Mouse (Mus musculus): Measurements from ENCODE around the gene Pde4dip. TPM values are rescaled to one million over a fixed set of nuclear protein-coding genes. Genes with fewer than 3 reads are reported as not detected.

Pde4dip gene
- total RNA-seq, 4 experiments from 2014 or later = 180 to 198 (median 186) TPM

GRCm38 (mm10) chr3:97690590-97690989, 197.9 kb downstream of the Pde4dip start:
- DNase-seq (ENCODE audit: low spot score in 2 of 2) = no peak

- no peak for DNase-seq (ENCODE audit: low spot score in 2 of 2)
Measured at GRCm38 (mm10) chr3:97689289-97689688, 199.2 kb downstream of the Pde4dip start.

- DNase-seq (ENCODE audit: low spot score in 2 of 2) = no peak
Measured at GRCm38 (mm10) chr3:97686372-97687117, 202.0 kb downstream of the Pde4dip start.

GRCm38 (mm10) chr3:97683560-97684195, 204.8 kb downstream of the Pde4dip start:
- DNase-seq (ENCODE audit: low spot score in 2 of 2) = no peak

GRCm38 (mm10) chr3:97682576-97682975, 205.9 kb downstream of the Pde4dip start:
- no peak for DNase-seq (ENCODE audit: low spot score in 2 of 2)

GRCm38 (mm10) chr3:97682159-97682502, 206.4 kb downstream of the Pde4dip start:
- DNase-seq (ENCODE audit: low spot score in 2 of 2) = no peak

GRCm38 (mm10) chr3:97681321-97682158, 207.0 kb downstream of the Pde4dip start:
- peak; percentile 53 to 61 for DNase-seq (ENCODE audit: low spot score in 2 of 2)

GRCm38 (mm10) chr3:97680631-97681320, 207.7 kb downstream of the Pde4dip start:
- DNase-seq (ENCODE audit: low spot score in 2 of 2) = peak; percentile 50 to 64

- DNase-seq (ENCODE audit: low spot score in 2 of 2) = no peak
Measured at GRCm38 (mm10) chr3:97678416-97678815, 210.1 kb downstream of the Pde4dip start.

GRCm38 (mm10) chr3:97676126-97676525, 212.4 kb downstream of the Pde4dip start:
- DNase-seq (ENCODE audit: low spot score in 2 of 2) = no peak

- DNase-seq (ENCODE audit: low spot score in 2 of 2) = no peak
Measured at GRCm38 (mm10) chr3:97674644-97675110, 213.8 kb downstream of the Pde4dip start, which contains the start of gene Gm17651. Gene Gm17651, minus strand, starts transcription at chr3:97674694.

GRCm38 (mm10) chr3:97667093-97667675, 221.3 kb downstream of the Pde4dip start:
- no peak for DNase-seq (ENCODE audit: low spot score in 2 of 2)

- no peak for DNase-seq (ENCODE audit: low spot score in 2 of 2)
Measured at GRCm38 (mm10) chr3:97666154-97666553, 222.4 kb downstream of the Pde4dip start.

- no peak for DNase-seq (ENCODE audit: low spot score in 2 of 2)
Measured at GRCm38 (mm10) chr3:97665525-97665924, 223.0 kb downstream of the Pde4dip start.

GRCm38 (mm10) chr3:97661206-97661605, 227.3 kb downstream of the Pde4dip start:
- no peak for DNase-seq (ENCODE audit: low spot score in 2 of 2)

GRCm38 (mm10) chr3:97659746-97660145, 228.8 kb downstream of the Pde4dip start:
- no peak for DNase-seq (ENCODE audit: low spot score in 2 of 2)

- DNase-seq (ENCODE audit: low spot score in 2 of 2) = no peak
Measured at GRCm38 (mm10) chr3:97658426-97659193, 229.9 kb downstream of the Pde4dip start.

- peak; percentile 93 to 99 for DNase-seq (ENCODE audit: low spot score in 2 of 2)
Measured at GRCm38 (mm10) chr3:97657655-97658411, 230.7 kb downstream of the Pde4dip start, which contains the start of gene Prkab2. Gene Prkab2, plus strand, starts transcription at chr3:97658193.

GRCm38 (mm10) chr3:97654901-97655300, 233.6 kb downstream of the Pde4dip start:
- DNase-seq (ENCODE audit: low spot score in 2 of 2) = no peak

Measured in left cerebral cortex, adult 8-10 months (tissue).